Mouse (Mus musculus) lung, adult 2 months (tissue): ENCODE results near the gene Shroom1.

Experiments used
- CTCF ChIP-seq: fragments of 200-500 bp; IDR thresholded peaks from 2 replicates; pipeline ENCODE4 v1.5.1; 2011; ENCODE audit warnings: mild to moderate bottlenecking, low read length, control low read depth; ENCODE audit not compliant: insufficient read depth
- POLR2A ChIP-seq: fragments of 200-500 bp; IDR thresholded peaks from 2 replicates; pipeline ENCODE4 v1.6.1; 2011; ENCODE audit warnings: low read depth, mild to moderate bottlenecking, control low read depth, low read length, borderline replicate concordance; ENCODE audit errors: extremely low read depth

- TF ChIP-seq CTCF (no peak), POLR2A (no peak)
Measured at GRCm38 (mm10) chr11:53477833-53478232, 20.8 kb downstream of the Shroom1 start.
